Mouse (Mus musculus) bone marrow macrophage, adult 2 months (primary cell): ENCODE data around the gene Mrgprf.

Source experiments
- CTCF ChIP-seq: IDR thresholded peaks from 2 replicates; pipeline ENCODE4 v1.5.1; 2012; ENCODE audit warnings: low read depth, mild to moderate bottlenecking, low read length, moderate library complexity
- POLR2A ChIP-seq: IDR thresholded peaks from 2 replicates; pipeline ENCODE4 v1.6.1; 2012; ENCODE audit warnings: mild to moderate bottlenecking, low read depth, low read length, borderline replicate concordance

GRCm38 (mm10) chr7:145281396-145281795 lies 19.2 kb upstream of the Mrgprf start:
- no peak for TF ChIP-seq CTCF
- TF ChIP-seq POLR2A, result no peak
